8 mouse cellular contexts compared by ENCODE assay signal in the genomic region with DNA sequence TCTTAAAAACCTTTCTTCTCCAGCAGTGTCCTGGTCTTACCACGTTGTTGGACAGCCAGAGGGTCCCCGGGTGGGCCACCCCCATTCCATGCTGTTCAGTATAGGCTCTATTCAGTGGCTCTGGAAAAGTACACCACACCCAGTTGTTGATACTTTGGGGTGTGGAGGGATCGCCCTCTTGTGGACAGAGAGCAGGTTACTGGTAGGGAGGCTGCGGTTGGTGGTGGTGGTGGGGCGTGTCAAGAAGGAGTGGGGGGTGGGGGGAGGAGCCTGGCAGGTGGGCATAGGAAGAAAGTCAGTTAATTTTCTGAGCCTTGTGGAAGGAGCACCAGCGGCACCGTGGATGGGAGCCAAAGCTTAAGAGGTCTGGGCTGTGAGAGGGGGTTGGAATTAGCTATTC. TPM values are rescaled to one million over a fixed set of nuclear protein-coding genes. Genes with fewer than 3 reads are reported as not detected.
DNase-seq lines count a peak whose midpoint lies in the region; ATAC-seq lines count a peak whose summit lies in the region.

No protein-coding gene starts in this region.

- H3K4me2 ChIP-seq in hindbrain, embryonic 16.5 days (ENCODE audit: low read length): no peak overlapping the region

- no peaks in the 10 kb centered on the region for H3K36me3 ChIP-seq in hindbrain, embryonic 16.5 days (ENCODE audit: control insufficient read depth, insufficient read depth, low read length)
- no peaks in the 10 kb centered on the region for H3K36me3 ChIP-seq in macrophage (ENCODE audit: inconsistent target)

- peaks cover 3% of the 10 kb centered on the region for H3K27me3 ChIP-seq in hindbrain, embryonic 16.5 days (replicated peaks; ENCODE audit: control insufficient read depth, insufficient read depth, low read length)

- ATAC-seq in hindbrain, embryonic 16.5 days: peak; percentile 71
- ATAC-seq in erythroid progenitor cell, adult 5-6 weeks (replicated peaks; ENCODE audit: low FRiP score, poor library complexity, severe bottlenecking): no peak

- no peaks in the 10 kb centered on the region for H3K9me3 ChIP-seq in hindbrain, embryonic 16.5 days (ENCODE audit: control insufficient read depth, low read length)

- H3K4me3 ChIP-seq in hindbrain, embryonic 16.5 days (ENCODE audit: low read length): no peak overlapping the region
- H3K4me3 ChIP-seq in macrophage (ENCODE audit: inconsistent target): peak overlapping the region; percentile 78; the same call in 1 of the 2 replicates

- no peak overlapping the region for H3K27ac ChIP-seq in hindbrain, embryonic 16.5 days (ENCODE audit: low read depth, low read length)
- peak overlapping the region; percentile 79; the same call in 1 of the 2 replicates for H3K27ac ChIP-seq in macrophage

- no peak overlapping the region for H3K9ac ChIP-seq in hindbrain, embryonic 16.5 days (ENCODE audit: low read depth, low read length)

- H3K4me1 ChIP-seq in hindbrain, embryonic 16.5 days (ENCODE audit: control insufficient read depth, insufficient read depth, low read depth, low read length): peaks cover 5% of the 10 kb centered on the region; the same call in 1 of the 2 replicates

- 8% methylated on average over 7 of the region's 7 CpGs for WGBS in hindbrain, embryonic 16.5 days
- WGBS in macrophage (ENCODE audit: missing documents): 0% methylated on average over 7 of the region's 7 CpGs

- peaks cover 39% of the 10 kb centered on the region for H3K79me2 ChIP-seq in macrophage (ENCODE audit: inconsistent target)

- DNase-seq in T-cell, adult 2 months (ENCODE audit: low spot score): peak; percentile 77
- DNase-seq in cerebellum, postnatal 14 days: peak; percentile 41 to 65
- peak; percentile 83 for DNase-seq in gastrocnemius, adult 18-20 months (ENCODE audit: low spot score)
- peak; percentile 68 to 73 for DNase-seq in left cerebral cortex, adult 18-20 months (ENCODE audit: low spot score in 2 of 2)
- DNase-seq in right cerebral cortex, postnatal 14 days: peak; percentile 70

RNA-seq across cellular contexts. Expression of a gene that starts 2.7 kb away (rescaled TPM):
- total RNA-seq in gastrocnemius, adult 18-20 months (2021): 100 to 1,000 TPM in 1 of 2 experiments, 10 to 100 TPM in 1; 63.5 to 106 TPM
- polyA plus RNA-seq in hindbrain, embryonic 16.5 days (2015; fragmentation: Nextera tagmentation; extraction: Ambion mirVana): 31.7 and 32.1 TPM in 2 replicates
- 10 to 100 TPM; 30.8 to 37.4 TPM for total RNA-seq in left cerebral cortex, adult 18-20 months (2021)
- 100 to 1,000 TPM in 1 of 26 experiments, 10 to 100 TPM in 7, 1 to 10 TPM in 16, not detected in 2; 2.3 to 191 (median 6.3) TPM for total RNA-seq in macrophage (2018; cell fraction: chromatin; rRNA removed)
- 100 to 1,000 TPM in 22 of 26 experiments, 10 to 100 TPM in 4; 66.6 to 211 (median 144) TPM for total RNA-seq in macrophage (2018; cell fraction: cytosol; rRNA removed)
- total RNA-seq in macrophage (2018; cell fraction: nucleus; rRNA removed): 100 to 1,000 TPM in 1 of 26 experiments, 10 to 100 TPM in 24, 1 to 10 TPM in 1; 9.8 to 118 (median 30.3) TPM
- polyA plus RNA-seq in macrophage (2018): 41.2 to 308 TPM (median 103 TPM) in 3 replicates
- 132 and 138 TPM in 2 replicates for total RNA-seq in erythroid progenitor cell, adult 5-6 weeks (2015; ENCODE audit: low replicate concordance)
- 41.6 and 73.8 TPM in 2 replicates for total RNA-seq in erythroid progenitor cell, adult 5-6 weeks (2017; ENCODE audit: low replicate concordance)

RNA-seq across cellular contexts. Expression of a gene that starts 7.1 kb away (rescaled TPM):
- total RNA-seq in gastrocnemius, adult 18-20 months (2021): 1 to 10 TPM in 1 of 2 experiments, not detected in 1; 2.5 TPM
- not detected in 2 replicates for polyA plus RNA-seq in hindbrain, embryonic 16.5 days (2015; fragmentation: Nextera tagmentation; extraction: Ambion mirVana)
- not detected for total RNA-seq in left cerebral cortex, adult 18-20 months (2021)
- total RNA-seq in macrophage (2018; cell fraction: chromatin; rRNA removed): not detected
- total RNA-seq in macrophage (2018; cell fraction: cytosol; rRNA removed): not detected
- not detected for total RNA-seq in macrophage (2018; cell fraction: nucleus; rRNA removed)
- not detected in 3 replicates for polyA plus RNA-seq in macrophage (2018)
- not detected in 2 replicates for total RNA-seq in erythroid progenitor cell, adult 5-6 weeks (2015; ENCODE audit: low replicate concordance)
- total RNA-seq in erythroid progenitor cell, adult 5-6 weeks (2017; ENCODE audit: low replicate concordance): not detected in 2 replicates

RNA-seq across cellular contexts. Expression of a gene that starts 11.8 kb away (rescaled TPM):
- 10 to 100 TPM; 10.1 to 17.7 TPM for total RNA-seq in gastrocnemius, adult 18-20 months (2021)
- polyA plus RNA-seq in hindbrain, embryonic 16.5 days (2015; fragmentation: Nextera tagmentation; extraction: Ambion mirVana): 0.36 and 1.4 TPM in 2 replicates
- total RNA-seq in left cerebral cortex, adult 18-20 months (2021): 1 to 10 TPM; 2.9 to 4.5 TPM
- 100 to 1,000 TPM in 1 of 26 experiments, 10 to 100 TPM in 3, 1 to 10 TPM in 15, not detected in 7; 2.0 to 107 (median 5.4) TPM for total RNA-seq in macrophage (2018; cell fraction: chromatin; rRNA removed)
- total RNA-seq in macrophage (2018; cell fraction: cytosol; rRNA removed): 100 to 1,000 TPM in 13 of 26 experiments, 10 to 100 TPM in 13; 31.5 to 299 (median 113) TPM
- total RNA-seq in macrophage (2018; cell fraction: nucleus; rRNA removed): 10 to 100 TPM in 19 of 26 experiments, 1 to 10 TPM in 7; 5.3 to 99.0 (median 15.9) TPM
- 174 to 303 TPM (median 196 TPM) in 3 replicates for polyA plus RNA-seq in macrophage (2018)
- 36.9 and 83.6 TPM in 2 replicates for total RNA-seq in erythroid progenitor cell, adult 5-6 weeks (2015; ENCODE audit: low replicate concordance)
- total RNA-seq in erythroid progenitor cell, adult 5-6 weeks (2017; ENCODE audit: low replicate concordance): 29.4 and 37.4 TPM in 2 replicates

RNA-seq across cellular contexts. Expression of a gene that starts 13.7 kb away (rescaled TPM):
- total RNA-seq in gastrocnemius, adult 18-20 months (2021): not detected
- 0.51 TPM in 1 of 2 replicates, not detected in the other for polyA plus RNA-seq in hindbrain, embryonic 16.5 days (2015; fragmentation: Nextera tagmentation; extraction: Ambion mirVana)
- total RNA-seq in left cerebral cortex, adult 18-20 months (2021): not detected
- not detected for total RNA-seq in macrophage (2018; cell fraction: chromatin; rRNA removed)
- total RNA-seq in macrophage (2018; cell fraction: cytosol; rRNA removed): not detected
- not detected for total RNA-seq in macrophage (2018; cell fraction: nucleus; rRNA removed)
- polyA plus RNA-seq in macrophage (2018): not detected in 3 replicates
- total RNA-seq in erythroid progenitor cell, adult 5-6 weeks (2015; ENCODE audit: low replicate concordance): not detected in 2 replicates
- total RNA-seq in erythroid progenitor cell, adult 5-6 weeks (2017; ENCODE audit: low replicate concordance): not detected in 2 replicates

RNA-seq across cellular contexts. Expression of a gene that starts 25.4 kb away (rescaled TPM):
- not detected for total RNA-seq in gastrocnemius, adult 18-20 months (2021)
- not detected in 2 replicates for polyA plus RNA-seq in hindbrain, embryonic 16.5 days (2015; fragmentation: Nextera tagmentation; extraction: Ambion mirVana)
- not detected for total RNA-seq in left cerebral cortex, adult 18-20 months (2021)
- not detected for total RNA-seq in macrophage (2018; cell fraction: chromatin; rRNA removed)
- total RNA-seq in macrophage (2018; cell fraction: cytosol; rRNA removed): not detected
- total RNA-seq in macrophage (2018; cell fraction: nucleus; rRNA removed): not detected
- polyA plus RNA-seq in macrophage (2018): not detected in 3 replicates
- total RNA-seq in erythroid progenitor cell, adult 5-6 weeks (2015; ENCODE audit: low replicate concordance): not detected in 2 replicates
- not detected in 2 replicates for total RNA-seq in erythroid progenitor cell, adult 5-6 weeks (2017; ENCODE audit: low replicate concordance)
